Mouse (Mus musculus): ENCODE measurements at regions not wholly inside any gene's neighbourhood (a gene's known extent, or its start where the extent isn't known, plus 50 kb on each side); places are given as distances from the start of the nearest gene placed in this dataset.
"Not testable (repeated sequence)": the region's sequence is repeated elsewhere in the genome, so short reads cannot be mapped to it uniquely, and the experiment has no call there.

DNA sequence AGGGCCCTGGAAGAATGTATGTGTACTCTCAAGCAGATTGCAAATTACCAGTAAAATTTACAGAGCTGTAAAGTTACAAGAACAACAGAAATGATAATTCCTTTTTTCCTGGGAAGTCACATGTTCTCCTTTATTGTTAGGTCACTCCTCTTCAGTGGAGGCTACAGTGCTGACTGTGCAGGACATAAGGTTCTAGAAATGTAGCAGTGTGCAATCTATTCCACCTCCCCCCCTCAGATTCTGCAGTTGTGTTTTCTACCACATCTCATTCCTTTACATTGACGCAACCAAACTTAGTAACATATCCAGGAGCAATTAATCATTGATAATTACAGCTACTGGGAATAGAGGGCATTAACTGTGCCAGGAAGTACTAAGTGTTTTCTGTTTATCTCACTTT lies 385.3 kb upstream of the Tnc start:
- DNase-seq (ENCODE audit: low spot score): no peak
- intact Hi-C loops (cut with DNase I): no loop called here

GRCm38 (mm10) chr4:64437744-64438594 lies 391.2 kb upstream of the Tnc start:
- intact Hi-C loops (cut with DNase I): no loop called here
- no peak for DNase-seq (ENCODE audit: low spot score)

- intact Hi-C loops (cut with DNase I): no loop called here
- no peak for DNase-seq (ENCODE audit: low spot score)
Observed at GRCm38 (mm10) chr4:64451442-64451841, 404.6 kb upstream of the Tnc start.

DNA sequence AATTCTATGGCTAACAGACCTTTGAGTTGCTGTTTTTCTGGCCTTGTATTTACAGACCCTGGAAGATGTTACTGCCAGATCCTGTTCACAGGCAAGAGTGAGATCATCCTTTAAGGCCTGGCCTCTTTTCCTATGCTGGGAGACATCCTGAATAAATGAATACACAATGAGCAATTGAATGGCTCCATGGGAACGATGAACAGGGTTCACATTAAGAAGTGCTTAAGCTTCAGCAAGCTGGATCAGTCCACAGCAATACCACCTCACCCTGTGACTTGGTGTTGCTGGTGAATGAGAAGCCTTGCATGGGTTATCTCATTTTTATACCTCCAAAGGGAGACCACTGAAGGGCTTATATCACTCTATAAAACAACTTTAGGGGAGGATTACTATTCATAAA lies 405.1 kb upstream of the Tnc start:
- intact Hi-C loops (cut with DNase I): no loop called here
- DNase-seq (ENCODE audit: low spot score): no peak

DNA sequence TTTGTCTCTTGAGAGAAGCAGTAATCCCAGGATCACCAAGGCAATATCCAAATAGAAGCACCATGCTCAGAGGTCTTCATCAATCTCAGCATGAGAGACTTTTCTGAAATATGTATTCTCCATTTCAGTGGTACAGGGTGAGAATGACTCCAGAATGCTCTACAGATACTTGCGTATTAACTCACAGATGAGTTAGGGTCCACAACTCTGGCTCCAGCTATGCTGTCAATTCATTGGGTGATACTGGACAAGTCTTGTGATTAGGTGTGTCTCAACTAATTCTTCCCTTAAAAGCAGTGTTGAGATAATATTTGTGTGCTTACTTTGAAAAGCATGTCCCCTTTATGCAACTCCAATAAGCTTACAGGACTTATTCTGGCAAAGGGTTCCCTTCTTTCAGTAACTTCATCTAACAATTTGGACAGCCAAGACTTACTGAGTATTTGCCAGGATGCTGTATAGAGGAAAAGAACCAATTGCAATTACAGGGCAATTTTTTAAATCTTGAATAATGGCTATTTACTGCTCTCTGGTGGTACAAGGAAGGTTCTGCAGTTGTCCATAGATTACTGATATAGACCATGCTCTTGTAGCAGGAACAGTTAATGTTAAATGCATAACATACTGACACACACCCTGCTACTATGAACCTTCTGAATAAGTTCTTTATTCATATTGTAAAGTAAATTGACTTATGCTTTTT lies 445.6 kb upstream of the Tnc start:
- intact Hi-C loops (cut with DNase I): loop anchor here (2.0 to 10.0 kb wide), 3 partner anchors 544 to 985 kb away; no protein-coding TSS in a partner anchor
- no peak for DNase-seq (ENCODE audit: low spot score)

GRCm38 (mm10) chr4:64497759-64498158 lies 450.9 kb upstream of the Tnc start:
- DNase-seq (ENCODE audit: low spot score): not testable (repeated sequence)
- intact Hi-C loops (cut with DNase I): loop anchor here (10.0 kb wide), 1 partner anchor 813 kb away; no protein-coding TSS in a partner anchor

DNA sequence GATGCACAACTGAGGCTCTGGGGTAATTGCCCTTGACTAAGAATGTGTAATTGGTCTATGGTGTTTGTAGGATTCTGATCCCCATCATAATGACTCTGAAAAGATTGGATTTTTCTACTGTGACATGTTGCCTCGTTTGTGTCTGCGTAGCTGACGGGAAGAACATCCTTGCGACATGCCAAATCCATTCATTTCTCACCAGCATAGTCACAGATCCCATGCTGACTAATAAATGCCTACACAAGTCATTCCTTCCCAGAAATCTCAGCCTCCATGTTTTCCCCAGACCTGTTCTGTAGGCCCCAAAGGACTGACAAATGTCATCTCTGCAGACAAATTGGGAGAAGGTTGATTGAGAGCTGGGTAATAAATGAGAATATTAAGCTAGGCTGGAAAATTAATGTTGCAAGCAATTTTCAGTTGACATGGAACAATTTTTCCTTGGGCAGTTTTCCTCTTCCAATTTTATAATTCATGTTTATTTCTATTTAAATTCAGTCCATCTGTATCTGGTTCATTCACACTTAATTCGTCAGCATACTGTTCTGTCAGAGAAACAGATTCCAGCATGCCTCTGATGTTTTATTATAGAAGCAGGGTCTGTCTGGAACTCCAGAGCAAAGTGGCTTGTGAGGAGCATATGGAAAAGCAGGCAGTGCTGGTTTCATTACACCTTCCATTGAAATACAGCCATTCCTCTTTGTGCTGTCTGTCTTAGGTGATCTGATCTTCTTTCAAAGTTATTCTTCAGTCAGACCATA lies 454.0 kb upstream of the Tnc start:
- no peak for DNase-seq (ENCODE audit: low spot score)
- intact Hi-C loops (cut with DNase I): no loop called here

- DNase-seq (ENCODE audit: low spot score): no peak
- intact Hi-C loops (cut with DNase I): loop anchor here (5.0 kb wide), 1 partner anchor 1070 kb away; no protein-coding TSS in a partner anchor
Observed at GRCm38 (mm10) chr4:64521883-64522282, 475.1 kb upstream of the Tnc start.

- intact Hi-C loops (cut with DNase I): no loop called here
- DNase-seq (ENCODE audit: low spot score): no peak
Observed at GRCm38 (mm10) chr4:64527724-64528332, 481.0 kb upstream of the Tnc start.

DNA sequence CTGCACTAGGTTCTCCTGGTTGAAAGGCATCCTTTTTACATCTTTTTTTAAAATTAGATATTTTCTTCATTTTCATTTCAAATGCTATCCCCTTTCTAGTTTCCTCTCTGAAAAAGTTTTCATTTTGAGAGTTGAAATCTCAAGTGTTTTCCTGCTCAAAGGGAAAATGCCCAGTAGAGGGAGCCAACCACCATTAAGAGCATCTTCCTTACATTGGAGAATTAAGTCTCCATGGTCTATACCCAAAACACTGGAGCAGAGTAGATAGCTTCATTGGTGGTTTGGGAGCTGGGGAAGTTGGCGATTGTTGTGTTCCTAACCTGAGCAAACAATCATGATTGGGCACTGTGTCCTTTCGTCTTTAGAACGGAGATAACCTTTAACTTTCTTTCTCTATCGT lies 483.8 kb upstream of the Tnc start:
- DNase-seq (ENCODE audit: low spot score): no peak
- intact Hi-C loops (cut with DNase I): loop anchor here (5.0 kb wide), 2 partner anchors 967 to 1057 kb away; no protein-coding TSS in a partner anchor

DNA sequence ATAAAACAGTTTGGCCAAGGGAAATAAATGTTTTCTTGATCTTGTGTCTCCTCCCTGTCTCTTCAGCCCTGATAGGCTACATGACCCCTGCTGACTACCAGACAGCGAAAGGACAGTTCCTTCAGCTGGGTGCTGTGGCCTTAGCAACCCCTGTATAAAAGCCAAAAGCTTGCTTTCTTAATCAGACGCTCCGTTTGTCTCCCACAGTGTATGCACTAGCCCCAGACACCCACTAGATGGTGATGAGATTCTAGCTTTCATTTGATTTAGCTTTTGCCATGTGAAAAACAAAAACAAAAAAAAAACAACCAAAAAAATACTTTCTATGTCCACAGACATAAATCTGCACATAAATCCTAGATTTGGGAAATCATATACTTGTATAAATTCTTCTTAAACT lies 486.2 kb upstream of the Tnc start:
- intact Hi-C loops (cut with DNase I): loop anchor here (5.0 kb wide), 2 partner anchors 964 to 1054 kb away; no protein-coding TSS in a partner anchor
- no peak for DNase-seq (ENCODE audit: low spot score)

DNA sequence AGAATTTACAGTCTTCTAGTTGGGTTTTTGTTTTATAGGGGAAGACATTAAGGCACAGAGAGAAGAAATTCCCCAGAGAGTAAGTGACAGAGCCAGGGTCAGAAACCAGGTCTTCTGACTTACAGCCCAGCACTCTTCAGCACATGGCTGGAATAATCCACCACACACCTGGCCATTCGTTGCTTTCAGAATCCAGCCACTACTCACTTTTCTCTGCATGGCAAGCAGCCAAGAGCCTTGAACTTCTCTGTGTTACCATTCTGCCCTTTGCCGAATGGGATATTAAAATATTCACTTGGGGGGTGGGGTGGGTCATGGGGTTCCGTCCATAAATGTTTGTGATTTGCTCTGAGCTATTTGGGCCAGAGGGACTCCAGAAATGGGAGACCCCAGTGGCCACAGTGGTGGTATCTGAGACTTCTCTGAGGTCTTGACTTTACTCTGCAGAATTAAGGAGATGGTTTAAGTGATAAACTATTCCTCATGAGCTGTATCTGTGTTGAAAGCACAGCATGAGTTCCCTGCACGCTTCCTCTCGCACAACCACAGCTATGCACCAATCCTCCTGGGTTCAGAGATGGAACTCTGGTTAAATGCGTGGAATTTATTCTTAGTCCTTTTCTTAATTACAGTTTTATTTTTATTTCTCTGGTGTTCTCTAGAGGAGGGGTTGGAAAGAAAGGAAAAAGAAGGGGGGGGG lies 488.9 kb upstream of the Tnc start:
- intact Hi-C loops (cut with DNase I): no loop called here
- no peak for DNase-seq (ENCODE audit: low spot score)

GRCm38 (mm10) chr4:64538009-64538408 lies 491.2 kb upstream of the Tnc start:
- intact Hi-C loops (cut with DNase I): no loop called here
- no peak for DNase-seq (ENCODE audit: low spot score)

GRCm38 (mm10) chr4:64544576-64545185 lies 497.9 kb upstream of the Tnc start:
- DNase-seq (ENCODE audit: low spot score): no peak

DNA sequence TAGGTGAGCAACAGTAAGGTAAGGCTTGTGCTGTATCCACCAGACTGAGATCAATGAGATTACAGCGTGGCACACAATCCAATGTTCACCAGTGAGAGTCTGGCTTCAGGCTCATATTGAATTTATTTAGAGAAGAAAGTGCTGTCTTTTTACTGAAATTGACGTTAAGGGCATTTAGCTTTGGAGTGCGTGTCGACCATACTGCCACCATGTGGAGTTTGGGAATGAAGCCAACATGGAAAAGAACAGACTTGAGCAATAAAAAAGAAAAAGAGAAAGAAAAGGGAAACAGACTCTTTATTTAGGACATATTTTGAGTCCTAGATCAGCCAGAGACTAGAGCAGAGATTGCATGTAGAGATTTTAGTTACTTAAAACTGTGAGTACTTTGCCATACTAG lies 499.6 kb upstream of the Tnc start:
- intact Hi-C loops (cut with DNase I): no loop called here
- no peak for DNase-seq (ENCODE audit: low spot score)

More at GRCm38 (mm10) chr4:64544576-64545185, 497.9 kb upstream of the Tnc start:
- intact Hi-C loops (cut with DNase I): no loop called here

DNA sequence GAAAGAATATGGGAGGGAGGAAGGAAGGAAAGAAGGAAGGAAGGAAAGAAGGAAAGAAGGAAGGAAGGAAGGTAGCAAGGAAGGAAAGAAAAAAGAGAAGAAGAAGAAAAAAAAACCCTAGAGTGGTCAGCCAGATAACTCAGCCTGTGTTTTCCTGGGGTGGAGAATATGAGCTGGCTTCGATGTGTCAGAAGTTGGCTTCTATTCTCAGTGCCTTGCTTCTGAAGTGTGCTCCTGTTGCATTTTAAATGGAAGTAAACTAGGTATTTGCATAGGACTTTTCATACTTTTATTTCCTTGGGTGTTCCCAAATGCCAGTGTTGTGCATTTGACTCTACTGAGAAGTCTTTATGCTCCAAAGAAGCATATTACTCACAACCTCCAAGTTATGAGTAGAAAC lies 515.7 kb upstream of the Tnc start:
- DNase-seq (ENCODE audit: low spot score): no peak
- intact Hi-C loops (cut with DNase I): no loop called here

DNA sequence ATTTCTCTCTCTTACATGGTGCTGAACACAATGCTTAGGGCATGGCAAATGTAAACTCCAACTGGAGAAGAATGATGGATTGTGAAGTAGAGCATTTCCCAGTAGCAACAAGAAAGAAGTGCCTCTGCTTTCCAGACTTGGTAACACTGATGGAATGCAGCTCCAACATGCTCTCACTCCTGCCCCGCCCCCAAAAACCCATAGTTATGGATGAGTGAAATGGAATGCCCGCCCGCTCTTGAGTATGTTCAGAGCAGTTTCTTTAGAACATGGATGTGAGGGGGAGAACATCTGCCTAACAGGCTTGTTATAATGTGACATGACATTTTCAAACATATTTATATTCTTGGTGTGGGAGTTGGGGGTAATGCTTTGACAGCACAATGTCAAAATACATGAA lies 517.2 kb upstream of the Tnc start:
- no peak for DNase-seq (ENCODE audit: low spot score)

GRCm38 (mm10) chr4:64570666-64571065 lies 523.9 kb upstream of the Tnc start:
- intact Hi-C loops (cut with DNase I): no loop called here
- DNase-seq (ENCODE audit: low spot score): no peak

More for the DNA sequence above, 517.2 kb upstream of the Tnc start:
- intact Hi-C loops (cut with DNase I): no loop called here

DNA sequence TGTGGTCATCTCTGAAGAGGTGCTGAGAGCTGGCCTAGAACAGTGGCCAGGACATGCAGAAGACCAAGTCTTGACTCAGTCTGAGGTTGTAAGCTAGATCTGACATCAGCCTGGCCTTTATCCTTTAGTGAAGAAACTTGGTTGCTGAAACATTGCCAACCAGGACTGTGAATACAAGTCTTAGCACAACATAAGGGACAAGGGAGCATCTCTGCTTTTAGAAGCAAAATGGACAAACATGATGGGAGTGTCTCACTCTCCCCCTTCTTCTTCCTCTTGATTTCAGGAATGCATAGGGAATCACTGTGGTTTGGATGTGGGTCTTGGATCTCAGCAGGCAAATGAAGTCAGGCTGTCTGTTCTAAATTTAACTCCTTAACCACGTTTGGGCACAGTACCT lies 529.1 kb upstream of the Tnc start:
- DNase-seq (ENCODE audit: low spot score): no peak
- intact Hi-C loops (cut with DNase I): no loop called here

Measured in heart, postnatal 25 days (tissue).